Mouse (Mus musculus) brain, embryonic 14.5 days (tissue): ENCODE data around the gene Slc5a10.
"Not testable (repeated sequence)": the region's sequence is repeated elsewhere in the genome, so short reads cannot be mapped to it uniquely, and the experiment has no call there.

Experiments
- CTCF ChIP-seq: fragments of 200-500 bp; IDR thresholded peaks from 2 replicates; pipeline ENCODE4 v1.5.1; 2012; ENCODE audit warnings: inconsistent platforms, mild to moderate bottlenecking, moderate library complexity, borderline replicate concordance; ENCODE audit not compliant: insufficient read depth, insufficient read length; ENCODE audit errors: extremely low read depth
- POLR2A ChIP-seq: fragments of 200-500 bp; IDR thresholded peaks from 2 replicates; pipeline ENCODE4 v1.6.1; 2012; ENCODE audit warnings: mild to moderate bottlenecking, inconsistent platforms, borderline replicate concordance; ENCODE audit not compliant: poor library complexity, insufficient read depth, insufficient read length, severe bottlenecking; ENCODE audit errors: extremely low read depth

GRCm38 (mm10) chr11:61640585-61640984 is 80.0 kb downstream of the Slc5a10 start:
- TF ChIP-seq CTCF, POLR2A: not testable (repeated sequence)
